Mouse (Mus musculus) lung, adult 2 months (tissue): ENCODE measurements around the gene Kat6b. TPM values are rescaled to one million over a fixed set of nuclear protein-coding genes. Genes with fewer than 3 reads are reported as not detected.

Experiments used
- DNase-seq: peaks from one replicate; pipeline ENCODE4 v3.0.0; 2022
- H3K4me1 ChIP-seq: fragments of 200-500 bp; 2 replicates; pipeline ENCODE4 v1.6.1; 2011; ENCODE audit warnings: low read length; ENCODE audit not compliant: control insufficient read depth, insufficient read depth
- H3K4me3 ChIP-seq: fragments of 200-500 bp; replicated peaks from 2 replicates; pipeline ENCODE3; 2011; ENCODE audit warnings: low read depth, mild to moderate bottlenecking, control low read depth, low read length; ENCODE audit errors: extremely low read depth
- CTCF ChIP-seq: fragments of 200-500 bp; IDR thresholded peaks from 2 replicates; pipeline ENCODE4 v1.5.1; 2011; ENCODE audit warnings: mild to moderate bottlenecking, low read length, control low read depth; ENCODE audit not compliant: insufficient read depth
- POLR2A ChIP-seq: fragments of 200-500 bp; IDR thresholded peaks from 2 replicates; pipeline ENCODE4 v1.6.1; 2011; ENCODE audit warnings: low read depth, mild to moderate bottlenecking, control low read depth, low read length, borderline replicate concordance; ENCODE audit errors: extremely low read depth
- WGBS: fragments of 180-500 bp; shearing (Covaris S2); methylation state at CpG from one replicate; pipeline ENCODE4 v1.1.7; 2018; 5-methylcytosine and 5-hydroxymethylcytosine counted together
- polyA plus RNA-seq: library from polyadenylated mRNA; depleted of rRNA; stranded (reverse); fragments of >200 nt; gene quantifications from 2 replicates; pipeline ENCODE4 v1.2.3, GENCODE M21; 2012

Kat6b gene
- polyA plus RNA-seq, 1 experiment: 11.5 TPM

GRCm38 (mm10) chr14:21499011-21499581 lies 17.9 kb downstream of the Kat6b start:
- TF ChIP-seq POLR2A: no peak
- TF ChIP-seq CTCF: no peak
- Histone ChIP-seq H3K4me1 (peaks cover 6% of the 10 kb centered on the region; the same call in 1 of the 2 replicates), H3K4me3 (peak overlapping the region; percentile 68)
- peak; percentile 28 for DNase-seq
- 2% methylated on average over 33 of the region's 33 CpGs for WGBS

- H3K4me3 ChIP-seq: peak overlapping the region; percentile 68
- DNase-seq: peak; percentile 75
- TF ChIP-seq POLR2A (no peak), CTCF (no peak)
- peaks cover 6% of the 10 kb centered on the region; the same call in 1 of the 2 replicates for H3K4me1 ChIP-seq
- under 1% methylated on average over 32 of the region's 57 CpGs for WGBS
Measured at GRCm38 (mm10) chr14:21499631-21500153, 18.5 kb downstream of the Kat6b start.

- H3K4me3 ChIP-seq: peak overlapping the region; percentile 79
- DNase-seq: peak; percentile 99
- peaks cover 6% of the 10 kb centered on the region; the same call in 1 of the 2 replicates for H3K4me1 ChIP-seq
- WGBS: under 1% methylated on average over 71 of the region's 75 CpGs
- no peak for TF ChIP-seq CTCF
- TF ChIP-seq POLR2A: peak; percentile 56
Measured at GRCm38 (mm10) chr14:21500154-21501047, 19.2 kb downstream of the Kat6b start.

- TF ChIP-seq POLR2A (peak; percentile 13; the same call in 1 of the 2 replicates), CTCF (no peak)
- 2% methylated on average over 38 of the region's 38 CpGs for WGBS
- H3K4me3 ChIP-seq: peak overlapping the region; percentile 79
- DNase-seq: no peak
- H3K4me1 ChIP-seq: peaks cover 6% of the 10 kb centered on the region; the same call in 1 of the 2 replicates
Measured at GRCm38 (mm10) chr14:21501048-21501657, 19.9 kb downstream of the Kat6b start.

- Histone ChIP-seq H3K4me1 (peaks cover 6% of the 10 kb centered on the region), H3K4me3 (no peak overlapping the region)
- no peak for TF ChIP-seq CTCF
- no peak for TF ChIP-seq POLR2A
- no peak for DNase-seq
- whole genome bisulfite sequencing: 65% methylated on average over 4 of the region's 4 CpGs
Measured at GRCm38 (mm10) chr14:21505036-21505435, 23.8 kb downstream of the Kat6b start.

GRCm38 (mm10) chr14:21507046-21507445 lies 25.8 kb downstream of the Kat6b start:
- DNase-seq: no peak
- Histone ChIP-seq H3K4me3 (no peak overlapping the region), H3K4me1 (peaks cover 3% of the 10 kb centered on the region; the same call in 1 of the 2 replicates)
- TF ChIP-seq POLR2A: no peak
- TF ChIP-seq CTCF: no peak
- WGBS: 53% methylated on average over 5 of the region's 5 CpGs

- WGBS: 54% methylated on average over 3 of the region's 3 CpGs
- TF ChIP-seq POLR2A (no peak), CTCF (no peak)
- Histone ChIP-seq H3K4me3 (no peak overlapping the region), H3K4me1 (peaks cover 3% of the 10 kb centered on the region; the same call in 1 of the 2 replicates)
- no peak for DNase-seq
Measured at GRCm38 (mm10) chr14:21509111-21509905, 28.1 kb downstream of the Kat6b start.

GRCm38 (mm10) chr14:21511438-21511837 lies 30.2 kb downstream of the Kat6b start:
- TF ChIP-seq POLR2A: no peak
- no peak for TF ChIP-seq CTCF
- Histone ChIP-seq H3K4me1 (peaks cover 3% of the 10 kb centered on the region; the same call in 1 of the 2 replicates), H3K4me3 (no peak overlapping the region)
- 72% methylated on average over 6 of the region's 6 CpGs for WGBS
- no peak for DNase-seq

GRCm38 (mm10) chr14:21515505-21515904 lies 34.3 kb downstream of the Kat6b start:
- TF ChIP-seq POLR2A: no peak
- no peak for TF ChIP-seq CTCF
- no peak for DNase-seq
- Histone ChIP-seq H3K4me1 (no peaks in the 10 kb centered on the region), H3K4me3 (no peak overlapping the region)
- WGBS: 88% methylated on average over 5 of the region's 5 CpGs
